Mouse (Mus musculus) olfactory bulb, adult 2 months (tissue): ENCODE data around the gene Tcf12. TPM values are rescaled to one million over a fixed set of nuclear protein-coding genes. Genes with fewer than 3 reads are reported as not detected.
A peak's percentile ranks its signal among the peaks of the same experiment; 100 is the strongest.

Source experiments
- H3K27ac ChIP-seq: fragments of 200-500 bp; 2 replicates; pipeline ENCODE4 v1.5.1; 2012; ENCODE audit warnings: low read depth, low read length; ENCODE audit not compliant: insufficient read depth
- H3K4me1 ChIP-seq: fragments of 200-500 bp; 2 replicates; pipeline ENCODE4 v1.6.1; 2012; ENCODE audit warnings: low read length; ENCODE audit not compliant: control insufficient read depth, insufficient read depth
- H3K4me3 ChIP-seq: fragments of 200-500 bp; 2 replicates; pipeline ENCODE4 v1.5.1; 2012; ENCODE audit warnings: mild to moderate bottlenecking, low read depth, low read length, moderate library complexity; ENCODE audit not compliant: insufficient read depth
- CTCF ChIP-seq: fragments of 200-500 bp; IDR thresholded peaks from 2 replicates; pipeline ENCODE4 v1.5.1; 2012; ENCODE audit warnings: low read depth, mild to moderate bottlenecking, low read length, moderate library complexity; ENCODE audit not compliant: insufficient read depth
- POLR2A ChIP-seq: fragments of 200-500 bp; IDR thresholded peaks from 2 replicates; pipeline ENCODE4 v1.6.1; 2012; ENCODE audit warnings: mild to moderate bottlenecking, low read depth, low read length, moderate library complexity; ENCODE audit not compliant: insufficient read depth
- WGBS: fragments of 180-500 bp; shearing (Covaris S2); methylation state at CpG from one replicate; pipeline ENCODE4 v1.1.7; 2018; 5-methylcytosine and 5-hydroxymethylcytosine counted together
- polyA plus RNA-seq: library from polyadenylated mRNA; stranded (reverse); fragments of >200 nt; gene quantifications from 2 replicates; pipeline ENCODE4 v1.2.4, GENCODE M21; 2012; ENCODE audit warnings: low replicate concordance; ENCODE audit not compliant: missing spikeins, insufficient read depth, insufficient read length

Gene Tcf12
- polyA plus RNA-seq, 1 experiment, result not detected

- Histone ChIP-seq H3K4me3 (no peak overlapping the region), H3K4me1 (no peaks in the 10 kb centered on the region), H3K27ac (no peak overlapping the region)
- TF ChIP-seq POLR2A (no peak), CTCF (no peak)
Observed at GRCm38 (mm10) chr9:71916662-71916953, 195.1 kb downstream of the Tcf12 start.

GRCm38 (mm10) chr9:71915871-71916661 is 195.6 kb downstream of the Tcf12 start:
- Histone ChIP-seq H3K27ac (no peak overlapping the region), H3K4me1 (no peaks in the 10 kb centered on the region), H3K4me3 (no peak overlapping the region)
- 46% methylated on average over 6 of the region's 6 CpGs for WGBS
- TF ChIP-seq CTCF, result no peak

- Histone ChIP-seq H3K27ac (no peak overlapping the region), H3K4me1 (no peaks in the 10 kb centered on the region), H3K4me3 (no peak overlapping the region)
- 93% methylated on average over 2 of the region's 2 CpGs for WGBS
- TF ChIP-seq CTCF, result no peak
- no peak for TF ChIP-seq POLR2A
Observed at GRCm38 (mm10) chr9:71906522-71906921, 205.1 kb downstream of the Tcf12 start.

- no peak for TF ChIP-seq CTCF
- no peak for TF ChIP-seq POLR2A
- 22% methylated on average over 5 of the region's 5 CpGs for WGBS
- no peak overlapping the region for H3K4me3 ChIP-seq
- peaks cover 2% of the 10 kb centered on the region; the same call in 1 of the 2 replicates for H3K4me1 ChIP-seq
- H3K27ac ChIP-seq, result peak overlapping the region; percentile 38; the same call in 1 of the 2 replicates
Observed at GRCm38 (mm10) chr9:71898852-71899251, 212.8 kb downstream of the Tcf12 start.

GRCm38 (mm10) chr9:71897399-71897798 is 214.3 kb downstream of the Tcf12 start:
- Histone ChIP-seq H3K27ac (peak overlapping the region; percentile 33), H3K4me3 (no peak overlapping the region), H3K4me1 (peaks cover 2% of the 10 kb centered on the region; the same call in 1 of the 2 replicates)
- WGBS, result 6% methylated on average over 1 of the region's 1 CpGs
- no peak for TF ChIP-seq POLR2A
- TF ChIP-seq CTCF, result no peak

- no peak for TF ChIP-seq CTCF
- no peak for TF ChIP-seq POLR2A
- WGBS, result 29% methylated on average over 2 of the region's 2 CpGs
- H3K4me3 ChIP-seq, result no peak overlapping the region
- peaks cover 2% of the 10 kb centered on the region; the same call in 1 of the 2 replicates for H3K4me1 ChIP-seq
- H3K27ac ChIP-seq, result peak overlapping the region; percentile 51
Observed at GRCm38 (mm10) chr9:71895931-71896724, 215.5 kb downstream of the Tcf12 start.

GRCm38 (mm10) chr9:71895291-71895690 is 216.4 kb downstream of the Tcf12 start:
- Histone ChIP-seq H3K4me1 (peaks cover 2% of the 10 kb centered on the region; the same call in 1 of the 2 replicates), H3K4me3 (no peak overlapping the region), H3K27ac (0 out of 2 replicates have a peak overlapping the region, but pooled peaks have one; percentile 51)
- TF ChIP-seq CTCF (no peak), POLR2A (no peak)
- WGBS, result 69% methylated on average over 7 of the region's 7 CpGs

GRCm38 (mm10) chr9:71894943-71895286 is 216.8 kb downstream of the Tcf12 start:
- 80% methylated on average over 7 of the region's 7 CpGs for WGBS
- Histone ChIP-seq H3K4me3 (no peak overlapping the region), H3K4me1 (peaks cover 2% of the 10 kb centered on the region; the same call in 1 of the 2 replicates), H3K27ac (peak overlapping the region; percentile 45; the same call in 1 of the 2 replicates)
- TF ChIP-seq CTCF, result no peak
- no peak for TF ChIP-seq POLR2A

- peaks cover under 1% of the 10 kb centered on the region; the same call in 1 of the 2 replicates for H3K4me1 ChIP-seq
- TF ChIP-seq CTCF, result no peak
- no peak for TF ChIP-seq POLR2A
- peak overlapping the region; percentile 45; the same call in 1 of the 2 replicates for H3K27ac ChIP-seq
- H3K4me3 ChIP-seq, result no peak overlapping the region
- 52% methylated on average over 11 of the region's 11 CpGs for WGBS
Observed at GRCm38 (mm10) chr9:71894246-71894942, 217.3 kb downstream of the Tcf12 start.
